Mouse (Mus musculus): ENCODE data around the gene Rpl10a. TPM values are rescaled to one million over a fixed set of nuclear protein-coding genes. Genes with fewer than 3 reads are reported as not detected.
A peak's percentile ranks its signal among the peaks of the same experiment; 100 is the strongest.
"Not testable (repeated sequence)": the region's sequence is repeated elsewhere in the genome, so short reads cannot be mapped to it uniquely, and the experiment has no call there.

Rpl10a gene
- total RNA-seq, 2 experiments from 2014 or later: 342 TPM

GRCm38 (mm10) chr17:28308297-28309195, 19.7 kb upstream of the Rpl10a start:
- DNase-seq: peak; percentile 75 to 86

- no peak for DNase-seq
These were observed 17.4 kb upstream of the Rpl10a start for GRCm38 (mm10) chr17:28310831-28311230.

DNA sequence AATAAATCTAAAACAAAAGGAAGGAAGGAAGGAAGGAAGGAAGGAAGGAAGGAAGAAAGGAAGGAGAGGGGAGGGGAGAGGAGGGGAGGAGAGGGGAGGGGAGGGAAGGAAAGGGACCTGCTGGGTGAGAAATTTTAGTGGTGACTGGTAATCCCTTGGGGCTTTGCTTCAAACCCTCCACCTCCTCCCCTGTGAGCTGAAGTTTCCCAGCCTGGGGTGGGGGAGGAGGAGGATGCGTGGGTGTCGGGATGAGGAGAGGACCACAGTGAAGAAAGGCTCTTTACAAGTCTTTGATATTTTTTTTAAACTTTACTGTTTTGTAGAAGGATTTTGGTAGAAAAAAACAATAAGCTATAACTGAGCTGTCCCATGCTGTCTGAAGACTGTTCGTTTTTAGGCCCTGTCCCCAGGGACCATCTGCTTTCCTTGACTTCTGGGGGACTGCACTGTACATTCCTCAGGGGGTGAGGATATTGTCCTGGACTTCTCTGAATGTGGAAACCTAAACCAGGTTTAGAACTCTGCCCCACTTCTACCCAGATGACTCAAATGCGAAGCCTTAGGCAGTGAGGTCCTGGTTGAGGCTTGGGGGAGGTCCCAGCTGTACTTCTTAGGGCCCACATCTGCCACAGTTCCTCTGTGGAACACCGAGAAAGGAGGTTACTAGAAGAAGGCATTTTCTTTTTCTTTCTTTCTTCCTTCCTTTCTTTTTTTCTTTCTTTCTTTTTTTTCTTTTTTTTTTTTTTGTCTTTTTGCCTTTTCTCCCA, 16.7 kb upstream of the Rpl10a start:
- no peak for DNase-seq

- DNase-seq: no peak
These were observed 15.7 kb upstream of the Rpl10a start for GRCm38 (mm10) chr17:28312232-28313211.

- DNase-seq: peak; percentile 89 to 90
These were observed 14.9 kb upstream of the Rpl10a start, which contains the start of gene Fance for GRCm38 (mm10) chr17:28313212-28313879. Gene Fance, plus strand, starts transcription at chr17:28313519.

- DNase-seq: no peak
These were observed 14.4 kb upstream of the Rpl10a start for GRCm38 (mm10) chr17:28313880-28314225.

GRCm38 (mm10) chr17:28315611-28316160, 12.6 kb upstream of the Rpl10a start:
- DNase-seq: no peak

DNA sequence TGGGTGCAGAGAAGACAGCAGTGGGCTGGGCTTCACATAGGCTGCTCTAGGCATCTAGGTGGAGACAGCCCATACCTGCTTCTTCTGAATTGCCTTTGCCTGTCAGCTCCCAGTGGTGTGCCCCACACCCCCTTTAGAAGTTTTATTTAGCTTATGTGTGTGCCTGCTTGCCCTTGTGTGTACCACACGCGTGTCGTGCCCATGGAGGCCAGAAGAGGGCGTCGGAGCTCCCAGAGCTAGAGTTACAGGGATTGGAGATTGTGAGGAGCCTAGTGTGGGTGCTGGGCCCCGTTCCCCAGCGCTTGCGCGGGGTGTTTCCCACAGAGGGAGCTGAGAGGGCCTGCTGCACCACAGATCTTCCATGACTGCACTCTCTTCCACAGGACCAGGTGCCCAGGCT, 11.8 kb upstream of the Rpl10a start:
- no peak for DNase-seq

DNA sequence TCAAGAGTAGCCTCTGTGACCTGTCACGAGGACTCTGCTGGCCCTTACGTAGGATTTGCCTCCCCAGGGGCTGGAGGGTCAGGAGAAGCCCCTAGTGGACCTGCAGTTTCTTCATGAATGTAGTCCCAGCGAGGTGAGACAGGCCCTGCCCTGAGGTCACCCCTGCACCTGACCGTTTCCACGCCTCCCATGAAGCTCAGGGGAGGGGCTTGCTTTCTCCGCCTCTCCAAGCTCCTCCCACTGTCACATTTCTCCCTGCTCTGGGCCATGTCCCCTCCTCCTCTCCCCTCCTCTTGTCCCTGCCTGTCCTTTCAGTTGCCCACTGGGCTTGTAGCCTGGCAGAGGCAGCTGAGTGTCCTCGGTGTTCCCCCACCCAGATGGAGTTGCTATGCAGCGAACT, 11.2 kb upstream of the Rpl10a start:
- DNase-seq: no peak

DNA sequence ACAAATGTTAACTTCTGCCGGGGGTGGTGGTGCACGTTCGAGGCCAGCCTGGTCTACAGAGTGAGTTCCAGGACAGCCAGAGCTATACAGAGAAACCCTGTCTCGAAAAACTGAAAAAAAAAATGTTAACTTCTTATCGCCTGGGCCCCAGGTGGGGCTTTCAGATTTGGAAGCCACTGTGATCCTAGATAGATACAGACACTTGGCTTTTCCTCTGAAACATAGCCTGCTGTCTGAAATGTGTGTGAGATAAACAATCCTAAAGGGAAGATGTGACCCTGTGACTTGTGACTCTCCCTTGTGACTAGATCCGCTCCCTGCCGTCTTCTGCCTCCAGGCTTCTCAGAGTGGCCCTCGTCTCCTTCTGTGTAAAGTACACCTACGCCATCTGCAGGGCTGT, 10.5 kb upstream of the Rpl10a start:
- no peak for DNase-seq

- no peak for DNase-seq
These were observed 6.6 kb upstream of the Rpl10a start for GRCm38 (mm10) chr17:28321700-28322099.

GRCm38 (mm10) chr17:28323786-28324185, 4.5 kb upstream of the Rpl10a start:
- DNase-seq: no peak

GRCm38 (mm10) chr17:28324416-28324815, 3.9 kb upstream of the Rpl10a start:
- DNase-seq: not testable (repeated sequence)

DNA sequence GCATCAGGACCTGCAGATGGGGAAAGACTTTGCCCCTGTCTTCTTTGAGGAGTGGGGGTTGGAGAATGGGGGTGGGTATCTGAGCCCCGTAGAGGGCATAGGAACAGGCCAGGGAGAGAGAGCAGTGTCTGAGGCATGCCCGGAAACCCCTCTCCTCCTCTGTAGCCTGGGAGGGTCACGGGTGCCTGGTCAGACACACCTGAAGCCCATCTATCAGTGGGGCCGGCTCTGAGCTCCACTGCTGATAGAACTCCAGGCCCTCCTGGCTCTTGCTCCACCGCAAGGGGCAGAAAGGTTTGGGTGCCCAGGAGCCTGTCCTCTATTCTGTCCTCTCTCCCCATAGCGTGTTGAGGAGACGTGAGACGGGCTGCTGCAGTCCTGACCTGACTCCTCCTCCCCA, 2.5 kb upstream of the Rpl10a start:
- no peak for DNase-seq

DNA sequence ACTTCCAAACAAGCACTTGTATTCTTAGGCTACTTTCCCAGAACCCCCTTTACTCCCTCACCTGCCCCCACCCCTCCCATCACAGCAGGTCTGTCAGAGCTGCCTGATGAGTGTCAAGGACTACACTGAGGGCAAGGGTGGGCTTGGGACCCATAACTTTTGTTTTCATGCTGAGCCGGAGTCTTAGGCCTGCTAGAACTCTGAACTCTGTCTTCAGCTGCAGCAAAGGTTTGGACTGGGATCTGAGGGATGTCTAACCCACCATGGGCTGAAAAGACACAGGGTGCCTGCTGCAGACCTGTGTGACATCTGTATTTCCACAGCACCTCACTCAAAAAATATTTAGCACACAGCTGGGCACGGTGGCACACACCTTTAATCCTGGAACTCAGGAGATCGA, 1.3 kb upstream of the Rpl10a start:
- DNase-seq: no peak

GRCm38 (mm10) chr17:28327673-28328325, 472 bp upstream of the Rpl10a start:
- no peak for DNase-seq

GRCm38 (mm10) chr17:28328946-28329345, 675 bp downstream of the Rpl10a start:
- DNase-seq: no peak

- no peak for DNase-seq
These were observed 1.4 kb downstream of the Rpl10a start for GRCm38 (mm10) chr17:28329503-28330231.

- DNase-seq: no peak
These were observed 1.9 kb downstream of the Rpl10a start for GRCm38 (mm10) chr17:28330232-28330546.

DNA sequence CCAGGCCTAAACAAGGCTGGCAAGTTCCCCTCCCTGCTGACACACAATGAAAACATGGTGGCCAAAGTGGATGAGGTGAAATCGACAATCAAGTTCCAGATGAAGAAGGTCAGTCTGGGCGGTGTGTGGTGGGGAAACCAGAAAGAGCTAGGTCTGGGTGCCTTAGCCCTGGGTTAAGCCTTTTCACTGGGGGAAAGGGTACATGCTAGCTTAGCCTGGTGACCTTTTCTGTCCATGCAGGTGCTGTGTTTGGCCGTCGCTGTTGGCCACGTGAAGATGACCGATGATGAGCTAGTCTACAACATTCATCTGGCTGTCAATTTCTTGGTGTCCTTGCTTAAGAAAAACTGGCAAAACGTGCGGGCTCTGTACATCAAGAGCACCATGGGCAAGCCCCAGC, 2.3 kb downstream of the Rpl10a start:
- DNase-seq: not testable (repeated sequence)

Measured in layer of hippocampus, postnatal 36 days (tissue).